Mouse (Mus musculus): ENCODE measurements around the gene Gm12216.

DNA sequence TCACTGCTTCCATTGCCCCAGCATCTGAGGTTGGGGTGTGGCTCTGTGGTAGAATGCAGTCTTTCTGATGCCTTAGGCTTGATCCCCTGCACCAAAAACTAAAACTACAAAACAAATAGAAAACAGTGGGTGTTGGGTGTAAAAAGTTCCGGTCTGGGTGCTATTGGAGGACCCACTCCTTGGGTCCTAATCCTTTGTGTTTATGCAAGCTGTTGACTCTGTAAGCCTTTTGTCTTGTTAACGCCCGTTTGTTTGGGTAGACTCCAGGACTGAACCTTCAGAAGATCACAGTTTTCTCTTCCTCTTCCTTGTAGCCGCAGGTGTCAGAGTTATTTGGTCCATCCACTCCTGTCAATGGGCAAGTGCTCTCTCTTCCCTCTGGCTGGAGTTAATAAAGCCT is 59.0 kb downstream of the Gm12216 start:
- TF ChIP-seq CTCF (IDR thresholded peaks at IDR 0.05): no peak
- TF ChIP-seq POLR2A (IDR thresholded peaks at IDR 0.05; ENCODE audit: insufficient read depth, low read depth, low read length): no peak
